Mouse (Mus musculus) hindbrain, embryonic 12.5 days (tissue): ENCODE measurements around the gene Agps. TPM values are rescaled to one million over a fixed set of nuclear protein-coding genes. Genes with fewer than 3 reads are reported as not detected.
"Not testable (repeated sequence)": the region's sequence is repeated elsewhere in the genome, so short reads cannot be mapped to it uniquely, and the experiment has no call there.

Experiments
- ATAC-seq: fragments of 200-750 bp; cut with Nextera tagmentation; 2 replicates; pipeline ENCODE4 v1.8.0; 2017; ENCODE audit warnings: moderate TSS enrichment; ENCODE audit not compliant: low FRiP score
- H3K27ac ChIP-seq: fragments of 300-500 bp; sonication (generic); 2 replicates; pipeline ENCODE4 v1.5.1; 2016; ENCODE audit warnings: mild to moderate bottlenecking
- H3K27me3 ChIP-seq: fragments of 300-500 bp; sonication (generic); 2 replicates; pipeline ENCODE4 v1.6.1; 2016; ENCODE audit warnings: mild to moderate bottlenecking
- H3K36me3 ChIP-seq: fragments of 300-500 bp; sonication (generic); 2 replicates; pipeline ENCODE4 v1.6.1; 2016; ENCODE audit warnings: mild to moderate bottlenecking
- H3K4me1 ChIP-seq: fragments of 300-500 bp; sonication (generic); 2 replicates; pipeline ENCODE4 v1.6.1; 2016
- H3K4me2 ChIP-seq: fragments of 300-500 bp; sonication (generic); replicated peaks from 2 replicates; pipeline ENCODE4 v1.6.1; 2016; ENCODE audit warnings: mild to moderate bottlenecking
- H3K4me3 ChIP-seq: fragments of 300-500 bp; sonication (generic); 2 replicates; pipeline ENCODE4 v1.5.1; 2016; ENCODE audit warnings: mild to moderate bottlenecking
- H3K9ac ChIP-seq: fragments of 300-500 bp; sonication (generic); 2 replicates; pipeline ENCODE4 v1.6.1; 2016; ENCODE audit warnings: mild to moderate bottlenecking, moderate library complexity
- H3K9me3 ChIP-seq: fragments of 300-500 bp; sonication (generic); replicated peaks from 2 replicates; pipeline ENCODE4 v1.6.1; 2016; ENCODE audit warnings: mild to moderate bottlenecking
- WGBS: fragments of 180-500 bp; shearing (Covaris S2); methylation state at CpG from one replicate; pipeline ENCODE4 v1.1.7; 2016; 5-methylcytosine and 5-hydroxymethylcytosine counted together
- polyA plus RNA-seq: library from polyadenylated mRNA; unstranded; fragments of >200 nt; fragmentation: Nextera tagmentation; extraction: Ambion mirVana; gene quantifications from 2 replicates; pipeline ENCODE4 v1.2.1, GENCODE M21; 2016

Gene Agps
- polyA plus RNA-seq, 1 experiment from 2014 or later: 49.7 TPM

GRCm38 (mm10) chr2:75907142-75907541, 75.2 kb downstream of the Agps start:
- Histone ChIP-seq H3K36me3 (peaks cover 14% of the 10 kb centered on the region), H3K27ac (no peak overlapping the region), H3K27me3 (no peaks in the 10 kb centered on the region), H3K4me1 (no peaks in the 10 kb centered on the region), H3K9ac (no peak overlapping the region), H3K9me3 (no peaks in the 10 kb centered on the region), H3K4me3 (no peak overlapping the region), H3K4me2 (no peak overlapping the region)
- 90% methylated on average over 1 of the region's 1 CpGs for WGBS
- no peak for ATAC-seq

- Histone ChIP-seq H3K27ac (no peak overlapping the region), H3K4me2 (no peak overlapping the region), H3K9me3 (no peaks in the 10 kb centered on the region), H3K36me3 (peaks cover 9% of the 10 kb centered on the region; the same call in 1 of the 2 replicates), H3K4me3 (no peak overlapping the region), H3K9ac (no peak overlapping the region), H3K4me1 (no peaks in the 10 kb centered on the region), H3K27me3 (no peaks in the 10 kb centered on the region)
- WGBS: 88% methylated on average over 3 of the region's 3 CpGs
- no peak for ATAC-seq
Measured at GRCm38 (mm10) chr2:75915040-75915439, 83.1 kb downstream of the Agps start.

GRCm38 (mm10) chr2:75923807-75924340, 91.9 kb downstream of the Agps start:
- Histone ChIP-seq H3K4me3 (no peak overlapping the region), H3K9ac (no peak overlapping the region), H3K27ac (peak overlapping the region; percentile 66), H3K9me3 (no peaks in the 10 kb centered on the region), H3K4me1 (peaks cover 13% of the 10 kb centered on the region), H3K36me3 (no peaks in the 10 kb centered on the region; the same call in 1 of the 2 replicates), H3K4me2 (no peak overlapping the region), H3K27me3 (no peaks in the 10 kb centered on the region)
- ATAC-seq: no peak
- 78% methylated on average over 4 of the region's 4 CpGs for WGBS

- H3K4me1 ChIP-seq: peaks cover 13% of the 10 kb centered on the region
- 83% methylated on average over 5 of the region's 5 CpGs for WGBS
- peaks cover 2% of the 10 kb centered on the region; the same call in 1 of the 2 replicates for H3K36me3 ChIP-seq
- no peak overlapping the region for H3K4me3 ChIP-seq
- H3K4me2 ChIP-seq: no peak overlapping the region
- no peaks in the 10 kb centered on the region for H3K27me3 ChIP-seq
- peak overlapping the region; percentile 57 for H3K27ac ChIP-seq
- no peak overlapping the region for H3K9ac ChIP-seq
- H3K9me3 ChIP-seq: no peaks in the 10 kb centered on the region
- ATAC-seq: no peak
Measured at GRCm38 (mm10) chr2:75926061-75926460, 94.1 kb downstream of the Agps start.

- Histone ChIP-seq H3K27me3 (no peaks in the 10 kb centered on the region), H3K27ac (no peak overlapping the region), H3K9ac (no peak overlapping the region), H3K4me1 (peaks cover 13% of the 10 kb centered on the region), H3K4me3 (no peak overlapping the region), H3K9me3 (no peaks in the 10 kb centered on the region), H3K4me2 (no peak overlapping the region), H3K36me3 (peaks cover 2% of the 10 kb centered on the region; the same call in 1 of the 2 replicates)
- ATAC-seq: no peak
- 89% methylated on average over 3 of the region's 3 CpGs for WGBS
Measured at GRCm38 (mm10) chr2:75928011-75928410, 96.0 kb downstream of the Agps start.

- no peak for ATAC-seq
- H3K4me1 ChIP-seq: peaks cover 9% of the 10 kb centered on the region
- H3K4me2 ChIP-seq: no peak overlapping the region
- no peak overlapping the region for H3K9ac ChIP-seq
- H3K9me3 ChIP-seq: no peaks in the 10 kb centered on the region
- peaks cover 2% of the 10 kb centered on the region; the same call in 1 of the 2 replicates for H3K36me3 ChIP-seq
- H3K27ac ChIP-seq: no peak overlapping the region
- H3K27me3 ChIP-seq: no peaks in the 10 kb centered on the region
- WGBS: 94% methylated on average over 2 of the region's 2 CpGs
- no peak overlapping the region for H3K4me3 ChIP-seq
Measured at GRCm38 (mm10) chr2:75929141-75929540, 97.2 kb downstream of the Agps start.

GRCm38 (mm10) chr2:75929786-75930444, 97.9 kb downstream of the Agps start:
- no peak for ATAC-seq
- Histone ChIP-seq H3K4me3 (no peak overlapping the region), H3K4me2 (no peak overlapping the region), H3K9me3 (no peaks in the 10 kb centered on the region), H3K27me3 (no peaks in the 10 kb centered on the region), H3K9ac (no peak overlapping the region), H3K4me1 (peaks cover 6% of the 10 kb centered on the region), H3K36me3 (peaks cover 2% of the 10 kb centered on the region; the same call in 1 of the 2 replicates), H3K27ac (no peak overlapping the region)
- 96% methylated on average over 6 of the region's 6 CpGs for WGBS

- Histone ChIP-seq H3K9me3 (no peaks in the 10 kb centered on the region), H3K27ac (no peak overlapping the region), H3K4me2 (no peak overlapping the region), H3K9ac (no peak overlapping the region), H3K27me3 (no peaks in the 10 kb centered on the region), H3K4me3 (no peak overlapping the region), H3K36me3 (peaks cover 2% of the 10 kb centered on the region; the same call in 1 of the 2 replicates), H3K4me1 (peaks cover 3% of the 10 kb centered on the region; the same call in 1 of the 2 replicates)
- 90% methylated on average over 2 of the region's 2 CpGs for WGBS
- ATAC-seq: no peak
Measured at GRCm38 (mm10) chr2:75930941-75931340, 99.0 kb downstream of the Agps start.

- no peak for ATAC-seq
- Histone ChIP-seq H3K27me3 (no peaks in the 10 kb centered on the region), H3K9ac (no peak overlapping the region), H3K4me1 (no peaks in the 10 kb centered on the region), H3K36me3 (0 out of 2 replicates have a peak, but pooled peaks cover 2% of the 10 kb centered on the region), H3K4me2 (no peak overlapping the region), H3K9me3 (no peaks in the 10 kb centered on the region), H3K4me3 (no peak overlapping the region), H3K27ac (peak overlapping the region; percentile 24; the same call in 1 of the 2 replicates)
- 45% methylated on average over 7 of the region's 7 CpGs for WGBS
Measured at GRCm38 (mm10) chr2:75933541-75933940, 101.6 kb downstream of the Agps start.

- H3K4me3 ChIP-seq, H3K4me2 ChIP-seq, H3K36me3 ChIP-seq, H3K4me1 ChIP-seq, ATAC-seq, H3K27ac ChIP-seq, H3K9ac ChIP-seq, H3K9me3 ChIP-seq, H3K27me3 ChIP-seq: not testable (repeated sequence)
- WGBS: 92% methylated on average over 2 of the region's 2 CpGs
Measured at GRCm38 (mm10) chr2:75936685-75937084, 104.7 kb downstream of the Agps start.

- H3K27me3 ChIP-seq, H3K4me1 ChIP-seq, H3K36me3 ChIP-seq, H3K27ac ChIP-seq, H3K9me3 ChIP-seq: not testable (repeated sequence)
- Histone ChIP-seq H3K9ac (peak overlapping the region; percentile 59), H3K4me3 (peak overlapping the region; percentile 46), H3K4me2 (peak overlapping the region; percentile 63)
- 68% methylated on average over 16 of the region's 17 CpGs for WGBS
- ATAC-seq: peak; percentile 73
Measured at GRCm38 (mm10) chr2:75937520-75938116, 105.6 kb downstream of the Agps start.

GRCm38 (mm10) chr2:75938117-75939063, 106.4 kb downstream of the Agps start, which contains the start of gene Ttc30b:
Gene Ttc30b, minus strand, starts transcription at chr2:75938585.
- Histone ChIP-seq H3K27ac (peak within 1 kb of the TSS; percentile 82), H3K9me3 (no peaks in the 10 kb centered on the region)
- 5% methylated on average over 41 of the region's 42 CpGs for WGBS

More at GRCm38 (mm10) chr2:75938117-75939063, 106.4 kb downstream of the Agps start, which contains the start of gene Ttc30b:
- Histone ChIP-seq H3K4me1 (peaks cover 4% of the 10 kb centered on the region; the same call in 1 of the 2 replicates), H3K4me3 (peak within 1 kb of the TSS; percentile 46), H3K27me3 (no peaks in the 10 kb centered on the region), H3K9ac (peak within 1 kb of the TSS; percentile 59), H3K4me2 (peak within 1 kb of the TSS; percentile 63), H3K36me3 (no peaks in the 10 kb centered on the region)
- ATAC-seq: peak; percentile 92
